Mouse (Mus musculus) lung, embryonic 14.5 days (tissue): ENCODE data around the gene Htr1d. TPM values are rescaled to one million over a fixed set of nuclear protein-coding genes. Genes with fewer than 3 reads are reported as not detected.

Experiments used
- ATAC-seq: fragments of 200-750 bp; cut with Nextera tagmentation; 2 replicates; pipeline ENCODE4 v1.8.0; 2017; ENCODE audit warnings: mild to moderate bottlenecking, moderate TSS enrichment, moderate library complexity; ENCODE audit not compliant: insufficient read depth
- DNase-seq: peaks from one replicate; pipeline ENCODE4 v3.0.0-alpha.2; 2015
- H3K27ac ChIP-seq: fragments of 300-500 bp; sonication (generic); 2 replicates; pipeline ENCODE4 v1.5.1; 2014; ENCODE audit warnings: low read depth, mild to moderate bottlenecking, moderate library complexity
- H3K27me3 ChIP-seq: fragments of 300-500 bp; sonication (generic); 2 replicates; pipeline ENCODE4 v1.6.1; 2014; ENCODE audit warnings: low read length, control low read depth; ENCODE audit not compliant: insufficient read depth
- H3K36me3 ChIP-seq: fragments of 300-500 bp; sonication (generic); 2 replicates; pipeline ENCODE4 v1.6.1; 2014; ENCODE audit warnings: control low read depth; ENCODE audit not compliant: insufficient read depth
- H3K4me1 ChIP-seq: fragments of 300-500 bp; sonication (generic); 2 replicates; pipeline ENCODE4 v1.6.1; 2014; ENCODE audit warnings: antibody characterized with exemption, control low read depth; ENCODE audit not compliant: insufficient read depth
- H3K4me2 ChIP-seq: fragments of 300-500 bp; sonication (generic); 2 replicates; pipeline ENCODE4 v1.6.1; 2014; ENCODE audit warnings: mild to moderate bottlenecking
- H3K4me3 ChIP-seq: fragments of 300-500 bp; sonication (generic); 2 replicates; pipeline ENCODE4 v1.5.1; 2014; ENCODE audit warnings: low read depth, low read length
- H3K9ac ChIP-seq: fragments of 300-500 bp; sonication (generic); 2 replicates; pipeline ENCODE4 v1.6.1; 2014
- H3K9me3 ChIP-seq: fragments of 300-500 bp; sonication (generic); 2 replicates; pipeline ENCODE4 v1.6.1; 2016; ENCODE audit warnings: low read depth, low read length, control low read depth
- CTCF ChIP-seq: IDR thresholded peaks from 2 replicates; pipeline ENCODE4 v1.5.1; 2016; ENCODE audit warnings: antibody characterized with exemption, low read depth
- WGBS: fragments of 180-500 bp; shearing (Covaris S2); extraction: QIAGEN DNeasy Blood & Tissue Kit; methylation state at CpG from one replicate; pipeline ENCODE4 v1.1.7; 2014; 5-methylcytosine and 5-hydroxymethylcytosine counted together
- polyA plus RNA-seq: library from polyadenylated mRNA; unstranded; fragments of >200 nt; fragmentation: Nextera tagmentation; extraction: Ambion mirVana; gene quantifications from 2 replicates; pipeline ENCODE4 v1.2.1, GENCODE M21; 2014

The Htr1d gene
- polyA plus RNA-seq, 1 experiment from 2014 or later, result not detected

DNA sequence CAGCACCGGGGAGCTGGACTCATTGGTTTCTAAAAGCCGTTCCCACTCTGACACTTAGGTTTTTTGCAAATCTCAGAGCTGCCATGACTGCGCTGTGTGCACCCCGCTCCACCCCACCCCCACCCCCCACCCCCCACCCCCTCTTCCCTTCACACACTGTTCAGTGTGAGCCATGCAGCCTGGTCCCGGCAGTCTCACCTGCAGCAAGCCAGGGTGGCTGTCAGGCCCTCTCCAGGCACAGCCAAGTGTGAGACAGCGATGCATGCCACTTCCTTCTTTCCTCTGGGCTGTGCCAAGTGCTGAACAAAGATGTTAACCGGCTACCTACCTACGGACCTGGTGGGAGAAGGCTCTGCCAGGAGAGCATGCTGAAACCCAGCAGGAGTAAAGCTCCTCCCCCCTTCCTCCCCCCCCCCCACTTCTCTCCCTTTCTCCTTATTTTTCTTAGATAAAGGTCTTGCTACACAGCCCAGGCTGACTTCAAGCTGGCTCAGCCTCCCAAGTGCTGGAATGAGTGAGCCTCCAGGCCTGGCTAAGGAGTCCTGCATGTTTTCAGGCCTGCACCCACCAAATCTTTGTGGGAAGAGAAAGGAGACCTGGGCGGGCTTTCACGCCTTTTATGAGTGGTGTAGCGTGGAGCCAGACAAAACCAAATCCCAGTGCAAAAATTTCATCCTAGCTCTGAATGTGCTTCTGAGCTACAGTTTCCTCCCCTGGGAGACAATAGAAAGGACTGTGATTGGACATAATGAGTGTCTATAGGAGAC, 7.5 kb downstream of the Htr1d start:
- H3K9ac ChIP-seq, result no peak overlapping the region
- 0 out of 2 replicates have a peak overlapping the region, but pooled peaks have one; percentile 42 for H3K27ac ChIP-seq
- H3K4me3 ChIP-seq, result no peak overlapping the region
- peak; percentile 66 for ATAC-seq
- WGBS, result 27% methylated on average over 11 of the region's 11 CpGs
- DNase-seq, result peak; percentile 29
- H3K27me3 ChIP-seq, result no peaks in the 10 kb centered on the region; the same call in 1 of the 2 replicates
- no peak overlapping the region for H3K4me2 ChIP-seq
- H3K9me3 ChIP-seq, result no peaks in the 10 kb centered on the region
- no peaks in the 10 kb centered on the region for H3K4me1 ChIP-seq
- no peak for TF ChIP-seq CTCF
- no peaks in the 10 kb centered on the region for H3K36me3 ChIP-seq

GRCm38 (mm10) chr4:136431376-136431693, 8.0 kb downstream of the Htr1d start:
- Histone ChIP-seq H3K27ac (no peak overlapping the region), H3K9ac (no peak overlapping the region), H3K4me2 (no peak overlapping the region), H3K9me3 (no peaks in the 10 kb centered on the region), H3K4me3 (no peak overlapping the region), H3K27me3 (no peaks in the 10 kb centered on the region), H3K36me3 (no peaks in the 10 kb centered on the region), H3K4me1 (no peaks in the 10 kb centered on the region)
- ATAC-seq, result peak; percentile 79
- TF ChIP-seq CTCF, result peak; percentile 79
- WGBS, result 3% methylated on average over 3 of the region's 3 CpGs
- DNase-seq, result peak; percentile 91

GRCm38 (mm10) chr4:136434029-136434428, 10.7 kb downstream of the Htr1d start:
- ATAC-seq (no peak), DNase-seq (no peak)
- Histone ChIP-seq H3K27ac (no peak overlapping the region), H3K36me3 (no peaks in the 10 kb centered on the region), H3K4me3 (no peak overlapping the region), H3K4me1 (no peaks in the 10 kb centered on the region), H3K9me3 (no peaks in the 10 kb centered on the region), H3K27me3 (no peaks in the 10 kb centered on the region), H3K4me2 (no peak overlapping the region), H3K9ac (no peak overlapping the region)
- no peak for TF ChIP-seq CTCF
- WGBS, result 75% methylated on average over 4 of the region's 4 CpGs

GRCm38 (mm10) chr4:136439106-136439505, 15.8 kb downstream of the Htr1d start:
- no peaks in the 10 kb centered on the region for H3K4me1 ChIP-seq
- no peak for DNase-seq
- no peak overlapping the region for H3K9ac ChIP-seq
- H3K27ac ChIP-seq, result no peak overlapping the region
- H3K4me3 ChIP-seq, result no peak overlapping the region
- no peaks in the 10 kb centered on the region for H3K9me3 ChIP-seq
- TF ChIP-seq CTCF, result no peak
- no peak for ATAC-seq
- WGBS, result 41% methylated on average over 4 of the region's 4 CpGs
- no peaks in the 10 kb centered on the region for H3K27me3 ChIP-seq
- no peak overlapping the region for H3K4me2 ChIP-seq
- no peaks in the 10 kb centered on the region for H3K36me3 ChIP-seq

- no peak for DNase-seq
- Histone ChIP-seq H3K4me1 (no peaks in the 10 kb centered on the region), H3K36me3 (no peaks in the 10 kb centered on the region), H3K27ac (no peak overlapping the region), H3K4me3 (no peak overlapping the region), H3K27me3 (no peaks in the 10 kb centered on the region), H3K9ac (no peak overlapping the region), H3K4me2 (no peak overlapping the region), H3K9me3 (no peaks in the 10 kb centered on the region)
- 61% methylated on average over 15 of the region's 15 CpGs for WGBS
- no peak for ATAC-seq
- TF ChIP-seq CTCF, result no peak
These were observed 18.2 kb downstream of the Htr1d start for GRCm38 (mm10) chr4:136441354-136442043.

GRCm38 (mm10) chr4:136444561-136444960, 21.2 kb downstream of the Htr1d start:
- no peak for TF ChIP-seq CTCF
- Histone ChIP-seq H3K4me1 (no peaks in the 10 kb centered on the region), H3K9me3 (no peaks in the 10 kb centered on the region), H3K9ac (no peak overlapping the region), H3K36me3 (no peaks in the 10 kb centered on the region), H3K27ac (no peak overlapping the region), H3K4me2 (no peak overlapping the region), H3K4me3 (no peak overlapping the region), H3K27me3 (no peaks in the 10 kb centered on the region)
- 65% methylated on average over 4 of the region's 4 CpGs for WGBS
- ATAC-seq (no peak), DNase-seq (no peak)

DNA sequence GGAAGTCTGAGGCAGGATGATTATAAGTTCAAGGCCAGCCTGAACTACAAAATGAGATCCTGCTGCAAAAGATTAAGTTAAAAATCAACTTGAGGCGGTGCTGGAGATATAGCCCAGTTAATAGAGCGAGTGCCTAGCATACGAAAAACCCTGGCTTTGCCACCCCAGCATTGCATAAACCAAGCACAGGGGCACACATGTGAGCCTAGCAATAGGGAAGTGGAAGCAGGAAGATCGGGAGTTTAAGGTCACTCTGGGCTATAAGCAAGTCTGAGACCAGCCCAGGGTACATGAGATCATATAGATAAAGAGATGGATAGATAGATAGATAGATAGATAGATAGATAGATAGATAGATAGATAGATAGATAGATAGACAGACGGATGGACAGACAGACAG, 26.5 kb downstream of the Htr1d start:
- H3K9ac ChIP-seq, result no peak overlapping the region
- no peak overlapping the region for H3K4me3 ChIP-seq
- H3K9me3 ChIP-seq, result no peaks in the 10 kb centered on the region
- 0 out of 2 replicates have a peak, but pooled peaks cover 3% of the 10 kb centered on the region for H3K4me1 ChIP-seq
- no peak overlapping the region for H3K27ac ChIP-seq
- H3K27me3 ChIP-seq, result no peaks in the 10 kb centered on the region
- 79% methylated on average over 5 of the region's 5 CpGs for WGBS
- H3K4me2 ChIP-seq, result no peak overlapping the region
- DNase-seq (no peak), ATAC-seq (no peak)
- no peak for TF ChIP-seq CTCF
- H3K36me3 ChIP-seq, result no peaks in the 10 kb centered on the region
